Mouse (Mus musculus) MEL-GATA-1-ER (cell line): ENCODE measurements around the gene Rpl27.
"Not testable (repeated sequence)": the region's sequence is repeated elsewhere in the genome, so short reads cannot be mapped to it uniquely, and the experiment has no call there.

Source experiments
- DNase-seq: peaks from one replicate; pipeline ENCODE4 v3.0.0-alpha.2; 2012; ENCODE audit warnings: low read depth; ENCODE audit errors: extremely low read depth

Gene Rpl27

DNA sequence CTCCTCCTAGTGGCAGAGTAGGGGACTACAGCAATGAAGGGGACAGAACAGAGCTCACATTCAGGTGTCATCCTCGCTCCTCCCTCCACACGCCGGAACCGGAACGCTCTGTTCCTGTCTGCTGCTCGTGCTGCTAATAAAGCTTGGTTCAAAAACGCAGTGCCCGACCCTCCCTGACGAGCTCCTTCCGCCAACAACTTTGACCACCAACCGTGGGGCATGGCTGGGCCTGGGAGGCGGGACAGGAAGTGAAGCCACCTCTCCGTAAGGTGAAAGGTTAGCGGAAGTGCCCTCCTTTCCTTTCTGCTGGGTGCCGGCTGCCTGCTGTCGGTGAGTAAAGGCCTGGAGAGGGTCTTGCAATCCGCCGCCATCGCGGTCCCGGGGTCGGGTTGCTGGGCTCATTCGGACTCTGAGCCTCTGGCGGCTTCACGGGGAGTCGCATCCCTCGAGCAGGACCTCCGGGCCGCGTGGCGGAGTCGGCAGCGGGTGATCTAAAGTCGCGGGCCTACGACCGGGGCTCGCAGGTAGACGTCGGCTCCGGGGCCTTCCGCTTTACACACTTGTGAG is at the start of gene Rpl27:
Gene Rpl27 (plus strand): TSS at position 172 of the 567 bp plus-strand sequence.
- peak; percentile 99 for DNase-seq

DNA sequence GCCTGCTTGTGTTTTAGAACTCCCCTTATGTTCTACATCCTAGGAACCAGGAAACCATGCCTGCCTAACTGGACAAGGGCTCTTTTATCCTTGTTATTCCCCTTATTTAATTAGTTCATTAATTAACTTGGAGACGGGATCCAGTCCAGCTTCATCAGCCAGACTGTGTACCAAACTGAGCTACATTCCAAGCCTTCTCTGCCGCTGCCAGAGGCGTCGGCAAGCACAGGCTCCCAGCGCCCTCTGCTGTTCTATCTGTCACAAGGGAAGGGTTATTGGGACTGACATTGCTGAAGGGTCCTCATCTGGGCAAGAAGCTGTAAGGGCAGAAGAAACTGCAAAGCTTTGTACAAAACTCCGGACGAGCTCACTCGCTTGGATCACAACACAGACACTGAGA is 47.0 kb upstream of the Rpl27 start:
- DNase-seq = peak; percentile 50

DNA sequence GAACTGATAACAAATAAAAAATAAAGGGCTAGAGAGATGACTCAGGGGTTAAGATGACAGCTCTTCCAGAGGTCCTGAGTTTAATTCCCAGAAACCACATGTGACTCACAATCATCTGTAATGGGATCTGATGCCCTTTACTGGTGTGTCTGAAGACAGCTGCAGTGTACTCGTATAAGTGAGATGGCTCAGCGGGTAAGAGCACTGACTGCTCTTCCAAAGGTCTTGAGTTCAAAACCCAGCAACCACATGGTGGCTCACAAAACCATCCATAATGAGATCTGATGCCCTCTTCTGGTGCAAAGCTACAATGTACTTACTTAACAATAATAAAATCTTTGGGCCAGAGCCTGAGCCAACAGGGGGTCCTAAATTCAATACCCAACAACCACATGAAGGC is 26.8 kb upstream of the Rpl27 start:
- DNase-seq = no peak

DNA sequence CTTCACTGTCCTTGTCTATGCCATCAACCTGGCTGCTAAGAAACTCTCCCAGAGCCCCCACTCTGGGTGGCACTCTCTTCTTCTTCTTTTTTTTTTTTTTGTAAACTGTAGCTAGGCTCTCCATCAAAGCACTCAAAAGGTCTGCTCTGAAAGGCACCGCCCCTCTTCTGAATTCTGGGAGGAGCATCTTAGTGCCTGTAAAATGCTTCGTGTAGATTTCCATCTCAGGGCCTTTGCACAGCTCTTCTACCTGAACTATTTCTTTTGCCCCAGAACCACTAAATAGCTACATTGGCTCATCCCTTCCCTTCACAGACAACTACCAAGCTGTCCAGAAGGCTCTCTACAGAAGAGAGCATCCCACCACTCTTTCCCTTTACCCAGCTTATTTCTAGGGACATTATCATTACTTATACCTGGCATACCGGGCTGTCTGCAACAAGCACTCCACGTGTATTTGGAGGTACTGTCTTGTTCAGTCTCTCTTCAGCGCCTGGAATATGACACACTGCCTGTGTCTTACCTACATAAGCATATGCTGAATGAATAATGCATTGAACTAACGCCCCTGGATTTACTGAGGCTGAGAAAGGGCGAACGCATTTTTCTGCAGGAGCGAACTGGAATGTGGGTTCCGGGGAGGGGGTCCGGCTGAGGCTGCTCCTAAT is 25.5 kb upstream of the Rpl27 start:
- no peak for DNase-seq

DNA sequence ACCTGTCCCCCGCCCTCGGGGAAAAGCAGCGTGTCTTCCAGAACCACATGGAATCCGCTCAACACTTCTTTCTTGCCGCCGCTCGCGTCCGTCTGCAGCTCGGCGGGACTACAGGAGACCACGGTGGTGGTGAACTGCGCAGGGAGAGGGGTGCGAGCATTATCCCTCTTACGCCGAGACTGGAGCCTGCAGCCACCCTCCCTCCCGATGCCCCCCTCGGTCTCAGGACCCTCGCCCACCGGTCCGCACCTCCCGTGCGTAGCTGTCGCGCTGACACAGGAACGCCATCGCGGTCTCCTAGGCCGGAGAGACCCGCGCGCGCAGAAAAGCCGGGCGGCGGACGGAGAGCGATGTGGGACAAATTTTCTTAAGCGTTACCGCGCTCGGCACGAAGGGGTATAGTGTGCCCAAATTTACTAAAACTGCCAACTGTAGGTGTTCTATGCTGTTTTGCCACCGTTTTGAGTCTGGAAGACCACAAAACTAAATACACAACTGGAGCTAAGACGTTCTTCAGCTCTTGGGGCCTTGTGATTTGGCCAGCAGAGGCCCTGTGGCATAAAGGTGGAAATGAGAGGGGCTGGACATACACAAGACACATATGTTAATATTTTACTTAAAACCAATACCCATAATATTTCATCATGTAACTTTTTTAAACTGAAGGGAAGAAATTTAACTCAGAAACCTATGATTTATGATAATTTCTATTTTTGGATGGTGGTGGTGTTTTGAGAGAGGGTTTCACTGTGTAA is 24.8 kb upstream of the Rpl27 start, which contains the start of gene Aarsd1:
Gene Aarsd1 (minus strand): TSS at position 515 of the 755 bp plus-strand sequence.
- DNase-seq = no peak

DNA sequence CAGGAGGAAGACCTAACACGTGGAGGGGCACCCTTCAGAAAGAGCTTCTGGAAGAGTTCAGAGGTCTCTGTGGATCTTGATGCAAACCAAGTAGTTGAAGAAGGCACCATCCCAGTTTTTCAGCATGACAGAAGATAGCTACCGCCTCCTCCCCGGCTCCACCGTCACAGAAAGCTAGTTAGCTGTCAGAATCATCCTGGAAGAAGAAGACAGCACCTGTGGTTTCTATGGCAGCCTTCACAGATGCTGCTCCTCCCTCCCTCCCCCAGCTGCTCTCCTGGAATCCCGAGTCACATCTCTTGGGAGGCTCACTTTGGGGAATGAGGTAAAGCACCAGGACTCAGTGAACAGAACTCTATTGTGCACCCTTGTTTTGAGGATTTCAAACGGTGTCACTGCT is 23.1 kb upstream of the Rpl27 start:
- DNase-seq = no peak

DNA sequence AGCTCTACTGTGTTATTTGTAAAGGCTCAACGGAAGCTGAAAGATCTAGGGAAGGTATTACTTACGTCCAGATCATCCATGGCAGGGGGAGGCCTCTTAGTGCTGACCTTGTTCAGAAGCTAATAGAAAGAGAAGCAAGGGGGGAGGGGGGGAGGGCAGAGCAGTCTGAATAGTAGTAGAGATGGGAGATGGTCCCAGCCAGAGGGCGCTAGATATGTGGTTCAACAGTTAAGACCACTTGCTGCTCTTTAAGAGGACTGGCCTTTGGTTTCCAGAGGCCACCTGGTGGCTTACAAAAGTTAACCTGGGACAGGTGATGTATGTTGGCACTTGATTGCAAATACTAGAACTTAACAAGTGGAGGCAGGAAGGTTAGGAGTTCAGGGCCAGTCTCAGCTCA is 22.5 kb upstream of the Rpl27 start:
- no peak for DNase-seq

DNA sequence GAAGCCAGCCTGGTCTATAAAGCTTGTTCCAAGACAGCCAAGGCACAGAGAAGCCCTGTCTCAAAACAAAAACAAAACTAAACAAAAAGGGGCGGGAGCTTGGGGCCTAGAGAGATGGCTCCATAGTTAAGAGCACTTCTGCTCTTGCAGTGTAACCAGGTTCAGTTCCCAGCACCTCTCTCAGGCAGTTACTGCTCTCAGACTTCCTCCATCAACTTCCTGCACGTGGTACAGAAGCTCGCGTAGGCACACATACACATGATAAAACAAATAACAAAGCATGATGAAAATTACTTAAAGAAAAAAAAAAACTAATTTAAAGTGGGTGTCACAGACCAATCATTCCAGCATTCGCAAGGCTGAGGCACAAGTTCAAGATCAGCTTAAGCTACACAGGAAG is 21.9 kb upstream of the Rpl27 start:
- DNase-seq = no peak

DNA sequence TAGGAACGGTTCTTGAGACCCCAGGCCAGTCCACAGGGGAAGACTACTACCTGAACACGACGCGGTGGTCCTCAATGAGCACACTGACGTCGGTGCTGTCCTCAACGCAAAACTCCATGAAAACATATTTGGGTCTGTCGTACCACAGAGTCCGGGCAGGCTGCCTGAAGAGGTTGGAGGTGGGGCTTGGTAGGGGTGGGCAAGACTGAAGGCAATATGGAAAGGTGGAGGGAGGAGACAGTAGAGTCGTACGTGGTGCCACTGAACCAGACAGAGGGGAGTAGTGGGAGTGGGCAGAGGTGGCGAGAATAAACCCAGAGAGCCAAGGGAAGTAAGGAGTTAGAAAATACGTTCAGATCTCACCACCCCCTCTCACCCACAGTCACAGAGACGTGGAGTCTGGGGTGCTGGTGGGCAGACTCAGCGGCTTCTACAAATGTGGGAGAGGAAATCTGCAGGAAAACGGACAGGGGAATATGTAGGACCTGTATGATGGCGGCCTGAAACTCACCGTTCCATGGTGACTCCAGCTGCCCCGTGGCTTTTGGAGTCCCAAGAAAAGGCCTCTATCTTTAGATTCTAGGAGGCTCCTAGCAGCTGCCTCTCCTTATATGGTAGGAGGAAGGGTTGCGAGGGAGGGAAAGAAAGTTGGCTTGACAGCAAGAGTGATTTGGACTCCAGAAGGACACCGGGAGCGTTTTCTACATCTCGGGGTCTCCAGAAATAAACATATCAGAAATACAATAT is 17.8 kb upstream of the Rpl27 start, which contains the start of gene Gm27029:
Gene Gm27029 (minus strand): TSS at position 692 of the 747 bp plus-strand sequence.
- no peak for DNase-seq

DNA sequence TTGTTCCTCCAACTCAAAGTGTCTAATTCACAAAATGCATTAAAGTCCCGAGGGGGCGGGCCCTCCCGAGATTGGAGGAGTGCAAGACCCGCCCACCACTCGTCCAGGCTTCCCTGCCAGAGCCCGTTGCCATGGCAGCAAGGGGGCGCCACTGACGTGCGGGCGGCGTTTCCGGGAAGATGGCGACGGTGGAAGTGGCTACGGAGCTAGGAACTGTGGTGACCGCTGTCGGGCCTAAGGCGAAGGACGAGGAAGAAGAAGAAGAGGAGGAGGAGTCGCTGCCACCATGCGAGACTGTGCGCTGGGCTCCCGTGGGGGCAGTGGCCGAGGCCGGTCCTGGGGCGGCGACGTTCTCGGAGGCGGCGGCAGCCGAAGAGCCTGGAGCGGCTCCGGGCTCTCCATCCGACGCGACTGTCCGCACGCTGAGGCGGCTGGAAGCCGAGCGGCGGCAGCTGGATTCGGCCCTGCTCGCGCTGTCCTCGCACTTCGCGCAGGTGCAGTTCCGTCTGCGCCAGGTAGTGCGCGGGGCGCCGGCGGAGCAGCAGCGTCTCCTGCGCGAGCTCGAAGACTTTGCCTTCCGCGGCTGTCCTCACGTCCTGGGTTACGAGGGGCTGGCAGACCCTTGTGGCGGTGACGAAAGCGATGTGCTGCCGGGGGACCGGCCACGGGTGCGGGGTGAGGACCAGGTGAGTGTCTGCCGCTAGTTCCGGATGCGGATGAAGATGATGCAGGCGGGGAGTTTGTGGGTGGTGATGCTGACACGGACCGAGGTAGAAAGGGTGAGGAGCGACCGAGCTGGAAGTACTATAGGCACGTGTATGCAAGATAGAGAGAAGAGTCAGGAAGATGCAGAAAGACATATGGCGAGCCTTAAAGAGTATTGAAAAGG is 16.9 kb upstream of the Rpl27 start, which contains the start of the genes Rundc1 and Ptges3l:
Gene Rundc1 (plus strand): TSS at position 161 of the 889 bp plus-strand sequence.
Gene Ptges3l (minus strand): TSS at position 409 of the 889 bp plus-strand sequence.
- peak; percentile 87 for DNase-seq

DNA sequence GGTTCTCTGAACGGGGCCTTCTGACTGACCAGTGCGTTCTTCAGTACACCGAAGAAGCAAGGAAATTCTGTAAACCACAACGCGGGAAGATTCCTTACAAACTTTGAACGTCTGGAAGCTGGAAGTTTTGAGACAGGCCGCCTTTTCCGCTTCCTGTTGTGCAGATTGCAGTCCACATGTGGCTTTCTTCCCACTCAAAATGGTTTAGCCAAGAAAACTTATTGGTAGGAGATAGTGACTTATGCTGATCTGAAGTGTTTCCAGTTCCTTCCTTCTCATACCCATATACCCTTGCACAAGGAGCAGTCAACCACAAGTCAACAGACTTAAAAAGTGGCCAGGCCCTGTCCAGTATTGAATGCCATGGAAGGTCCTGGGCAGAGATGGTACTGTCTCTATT is 15.9 kb upstream of the Rpl27 start:
- DNase-seq = no peak

DNA sequence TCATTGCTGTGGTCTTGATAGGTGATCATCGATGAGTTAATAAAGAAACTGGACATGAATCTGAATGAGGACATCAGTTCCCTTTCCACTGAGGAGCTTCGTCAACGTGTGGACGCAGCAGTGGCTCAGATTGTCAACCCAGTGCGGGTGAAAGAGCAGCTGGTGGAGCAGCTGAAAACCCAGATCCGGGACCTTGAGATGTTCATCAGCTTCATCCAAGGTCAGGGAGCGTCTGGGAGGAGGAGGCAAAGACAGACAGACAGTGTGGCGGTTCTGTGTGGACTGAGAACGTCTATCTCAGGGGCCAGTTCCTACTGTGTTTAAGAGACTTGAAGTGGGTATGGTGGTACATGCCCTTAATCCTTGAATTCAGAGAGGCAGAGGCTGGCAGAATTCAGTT is 10.8 kb upstream of the Rpl27 start:
- DNase-seq = no peak

DNA sequence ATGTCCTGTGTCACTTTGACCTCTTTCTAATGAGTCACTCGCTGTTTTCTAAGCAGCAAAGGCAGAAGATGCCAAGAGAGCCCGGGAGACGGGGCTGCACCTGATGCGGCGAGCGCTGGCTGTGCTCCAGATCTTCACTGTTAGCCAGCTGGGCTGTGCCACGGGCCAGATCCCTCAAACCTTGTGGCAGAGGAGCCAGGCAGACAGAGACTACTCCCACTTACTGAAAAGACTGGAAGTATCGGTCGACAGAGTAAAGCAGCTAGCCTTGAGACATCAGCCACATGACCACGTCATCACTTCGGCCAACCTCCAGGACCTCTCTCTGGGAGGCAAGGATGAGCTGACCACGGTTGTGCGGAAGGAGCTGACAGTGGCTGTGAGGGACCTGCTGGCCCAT is 8.7 kb upstream of the Rpl27 start:
- no peak for DNase-seq

DNA sequence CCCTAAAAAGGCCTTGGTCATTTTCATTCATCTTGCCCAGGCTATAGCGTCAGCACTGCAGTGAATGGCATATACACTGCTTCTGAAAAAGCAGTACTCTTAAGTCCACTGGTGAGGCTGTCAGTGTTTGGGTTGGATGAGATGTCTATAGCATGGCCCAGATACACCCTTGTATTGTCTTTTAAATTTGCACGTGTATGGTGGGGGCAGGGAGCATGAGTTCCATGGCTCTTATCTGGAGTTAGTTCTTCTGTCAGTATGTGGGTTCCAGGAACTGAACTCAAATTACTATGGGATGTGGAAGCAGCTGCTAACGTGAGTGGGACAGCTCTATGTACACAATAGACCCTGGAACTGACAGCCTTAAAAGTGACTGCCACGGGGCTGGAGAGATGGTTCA is 6.3 kb upstream of the Rpl27 start:
- DNase-seq = no peak

DNA sequence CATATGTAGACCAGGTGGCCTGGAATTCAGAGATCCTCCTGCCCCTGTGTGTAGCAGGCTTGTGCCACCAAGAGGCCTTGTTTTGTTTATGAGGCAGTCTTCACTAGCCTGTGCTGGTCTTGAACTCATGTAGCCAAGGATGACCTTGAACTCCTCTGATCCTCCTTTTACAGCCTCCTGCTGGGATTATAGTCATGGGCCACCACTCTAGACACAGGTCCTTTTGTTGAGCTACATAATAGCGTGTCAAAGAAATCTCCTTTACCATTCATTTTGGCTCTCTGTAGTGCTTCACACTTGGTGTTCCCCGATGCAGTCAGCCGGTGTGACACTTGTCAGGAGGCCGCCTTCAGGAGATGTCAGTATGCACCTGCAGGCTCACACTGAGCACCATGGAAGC is 5.2 kb upstream of the Rpl27 start:
- no peak for DNase-seq

DNA sequence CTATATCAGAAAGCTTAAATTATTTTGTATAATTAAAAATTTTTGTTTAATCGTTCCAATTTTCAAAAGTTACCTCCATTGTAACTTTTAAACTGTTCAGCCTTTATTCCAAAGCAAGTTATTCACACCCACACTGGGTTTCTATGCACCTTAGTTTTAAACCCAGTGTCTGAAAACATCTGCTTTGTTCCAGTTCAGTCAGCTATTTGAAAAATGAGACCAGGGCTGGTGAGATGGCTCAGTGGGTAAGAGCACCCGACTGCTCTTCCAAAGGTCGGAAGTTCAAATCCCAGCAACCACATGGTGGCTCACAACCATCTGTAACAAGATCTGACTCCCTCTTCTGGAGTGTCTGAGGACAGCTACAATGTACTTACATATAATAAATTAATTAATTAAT is 4.1 kb upstream of the Rpl27 start:
- DNase-seq = not testable (repeated sequence)

DNA sequence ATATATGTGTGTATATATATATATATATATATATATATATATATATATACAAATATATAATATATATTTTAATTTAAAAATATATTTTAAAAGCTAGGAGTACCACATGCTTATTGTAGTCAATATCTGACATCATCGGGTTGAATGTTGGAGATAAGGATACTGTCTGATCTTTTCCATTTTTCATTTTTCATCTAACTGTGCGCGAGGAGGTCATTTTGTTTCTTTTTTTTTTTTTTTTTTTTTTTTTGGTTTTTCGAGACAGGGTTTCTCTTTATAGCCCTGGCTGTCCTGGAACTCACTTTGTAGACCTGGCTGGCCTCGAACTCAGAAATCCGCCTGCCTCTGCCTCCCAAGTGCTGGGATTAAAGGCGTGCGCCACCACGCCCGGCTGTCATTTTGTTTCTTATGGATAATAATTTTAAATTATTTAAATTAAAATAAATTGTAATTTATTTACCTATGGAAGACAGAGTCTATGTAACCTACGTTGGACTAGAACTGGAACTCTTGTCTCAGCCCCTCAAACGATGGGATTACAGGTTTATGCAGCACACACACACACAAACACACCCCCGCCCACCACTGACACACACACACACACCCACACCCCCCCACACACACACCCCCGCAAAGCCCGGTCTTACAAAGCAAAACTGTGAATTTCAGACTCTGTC is 510 bp upstream of the Rpl27 start:
- DNase-seq = not testable (repeated sequence)

DNA sequence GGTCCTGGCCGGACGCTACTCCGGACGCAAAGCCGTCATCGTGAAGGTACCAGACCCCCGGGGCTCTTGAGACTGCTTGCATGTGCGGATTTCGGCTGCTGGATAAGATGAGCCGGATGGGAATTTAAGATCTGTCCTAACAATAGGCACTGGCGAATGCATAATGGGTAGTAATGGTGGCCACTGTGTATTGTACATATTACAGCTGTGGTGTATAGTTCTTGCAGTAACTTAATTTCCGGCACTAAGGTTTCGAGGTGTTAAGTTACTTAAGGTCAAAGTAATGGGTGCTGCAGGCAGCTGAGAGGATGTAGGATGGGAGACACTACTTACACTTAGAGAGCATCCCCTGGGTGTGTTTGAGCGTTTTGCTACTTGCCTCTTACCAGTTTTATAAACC is 662 bp downstream of the Rpl27 start:
- no peak for DNase-seq

DNA sequence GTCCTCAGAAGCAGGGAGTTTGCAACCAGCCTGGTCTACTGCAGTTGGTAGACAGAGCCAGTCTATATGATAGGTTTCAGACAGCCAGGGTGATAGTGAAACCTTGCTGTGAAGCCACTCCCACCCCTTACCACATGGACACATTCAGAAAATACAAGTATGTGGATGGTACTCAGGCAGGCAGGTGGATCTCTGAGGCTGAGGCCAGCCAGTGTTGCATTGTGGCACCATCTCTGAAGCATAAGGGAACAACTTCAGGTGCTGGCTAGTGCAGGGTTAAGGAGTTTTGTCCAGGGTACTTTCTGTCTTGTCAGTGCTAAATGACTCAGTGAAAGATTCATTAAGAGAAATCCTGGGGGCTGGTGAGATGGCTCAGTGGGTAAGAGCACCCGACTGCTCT is 4.2 kb downstream of the Rpl27 start:
- DNase-seq = no peak

DNA sequence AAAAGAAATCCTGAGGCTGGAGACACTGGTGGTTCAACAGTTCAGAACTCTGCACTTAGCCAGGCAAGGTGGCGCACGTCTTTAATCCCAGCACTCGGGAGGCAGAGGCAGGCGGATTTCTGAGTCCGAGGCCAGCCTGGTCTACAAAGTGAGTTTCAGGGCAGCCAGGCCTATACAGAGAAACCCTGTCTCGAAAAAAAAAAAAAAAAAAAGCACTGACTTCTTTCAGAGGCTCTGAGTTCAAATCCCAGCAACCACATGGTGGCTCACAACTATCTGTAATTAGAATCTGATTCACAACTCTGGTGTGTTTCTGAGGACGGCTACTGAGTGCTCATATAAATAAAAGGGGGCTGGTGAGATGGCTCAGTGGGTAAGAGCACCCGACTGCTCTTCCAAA is 4.8 kb downstream of the Rpl27 start:
- DNase-seq = not testable (repeated sequence)
